Comparison of ENCODE assay signal across 20 mouse cellular contexts in genomic region chr1:77220322-77220590, GRCm38 (mm10).
"Had no signal": no experiment of that assay in that cellular context is flagged by ENCODE, and none has a peak within 500 bp of the region (broad histone marks: within the 10 kb centered on the region; RNA-seq: fewer than 3 reads in every experiment).

No protein-coding gene starts in this region.

- H3K4me1 ChIP-seq: megakaryocyte, embryonic 14.5 days; midbrain, embryonic 10.5 days; midbrain, embryonic 13.5 days; neural tube, embryonic 13.5 days; stomach, embryonic 15.5 days had no signal

- H3K27me3 ChIP-seq: liver, embryonic 13.5 days; megakaryocyte, embryonic 14.5 days; midbrain, embryonic 13.5 days; neural tube, embryonic 13.5 days; stomach, embryonic 15.5 days had no signal

- H3K9ac ChIP-seq: liver, embryonic 13.5 days; lung, embryonic 14.5 days; midbrain, embryonic 13.5 days; neural tube, embryonic 13.5 days; stomach, embryonic 15.5 days had no signal

- H3K27ac ChIP-seq: liver, embryonic 13.5 days; midbrain, embryonic 10.5 days; midbrain, embryonic 13.5 days; neural tube, embryonic 13.5 days; stomach, embryonic 15.5 days had no signal

- H3K4me3 ChIP-seq: liver, embryonic 13.5 days; megakaryocyte, embryonic 14.5 days; midbrain, embryonic 10.5 days; midbrain, embryonic 13.5 days; myocyte; neural tube, embryonic 13.5 days; stomach, embryonic 15.5 days had no signal

- H3K4me2 ChIP-seq: liver, embryonic 13.5 days; lung, embryonic 14.5 days; midbrain, embryonic 13.5 days; neural tube, embryonic 13.5 days; stomach, embryonic 15.5 days had no signal

- H3K9me3 ChIP-seq: liver, embryonic 13.5 days; midbrain, embryonic 10.5 days; midbrain, embryonic 13.5 days; neural tube, embryonic 13.5 days; stomach, embryonic 15.5 days had no signal

- H3K36me3 ChIP-seq: liver, embryonic 13.5 days; midbrain, embryonic 10.5 days; midbrain, embryonic 13.5 days; neural tube, embryonic 13.5 days; stomach, embryonic 15.5 days had no signal

- ATAC-seq: intestine, postnatal 0 days; lung, postnatal 0 days; midbrain, embryonic 13.5 days; midbrain, embryonic 16.5 days had no signal

- DNase-seq: kidney, adult 2 months; kidney, postnatal 10 days; kidney, postnatal 4 days; liver, embryonic 13.5 days; lung, embryonic 14.5 days; retina, postnatal 1 day; right cerebral cortex, postnatal 25 days; spleen, adult 18-20 months; thymus, adult 2 months; thymus, postnatal 14 days; thymus, postnatal 4 days had no signal
